Mouse (Mus musculus): ENCODE measurements around the gene Gm32802. TPM values are rescaled to one million over a fixed set of nuclear protein-coding genes. Genes with fewer than 3 reads are reported as not detected.
"Not testable (repeated sequence)": the region's sequence is repeated elsewhere in the genome, so short reads cannot be mapped to it uniquely, and the experiment has no call there.

The Gm32802 gene
- 0.15 and 0.26 TPM in 2 replicates for polyA plus RNA-seq (2014; fragmentation: Nextera tagmentation; extraction: Ambion mirVana)

- not testable (repeated sequence) for H3K4me1 ChIP-seq (replicated peaks; ENCODE audit: control insufficient read depth, insufficient read depth, low read length); H3K4me2 ChIP-seq (replicated peaks; ENCODE audit: low read depth, low read length); H3K36me3 ChIP-seq (ENCODE audit: control insufficient read depth, insufficient read depth, low read length); ATAC-seq (ENCODE audit: low FRiP score); DNase-seq (ENCODE audit: low spot score); H3K4me3 ChIP-seq (ENCODE audit: low read depth, low read length); H3K9ac ChIP-seq (ENCODE audit: low read depth, low read length); H3K27me3 ChIP-seq (ENCODE audit: control insufficient read depth, insufficient read depth, low read length); H3K27ac ChIP-seq (ENCODE audit: low read depth, low read length); H3K9me3 ChIP-seq (ENCODE audit: control insufficient read depth, low read length)
- WGBS: no CpG with 5 or more reads among the region's 13 CpGs
These were observed at the start of gene Gm32802 for GRCm38 (mm10) chr10:118258388-118258787. Gene Gm32802, plus strand, starts transcription at chr10:118258688.

GRCm38 (mm10) chr10:118215719-118216393 is 42.6 kb upstream of the Gm32802 start:
- H3K4me3 ChIP-seq (ENCODE audit: low read depth, low read length); H3K27ac ChIP-seq (ENCODE audit: low read depth, low read length); H3K36me3 ChIP-seq (ENCODE audit: control insufficient read depth, insufficient read depth, low read length); H3K9ac ChIP-seq (ENCODE audit: low read depth, low read length); DNase-seq (ENCODE audit: low spot score); H3K27me3 ChIP-seq (ENCODE audit: control insufficient read depth, insufficient read depth, low read length); H3K9me3 ChIP-seq (ENCODE audit: control insufficient read depth, low read length); ATAC-seq (ENCODE audit: low FRiP score); H3K4me1 ChIP-seq (replicated peaks; ENCODE audit: control insufficient read depth, insufficient read depth, low read length); H3K4me2 ChIP-seq (replicated peaks; ENCODE audit: low read depth, low read length): not testable (repeated sequence)
- WGBS: 83% methylated on average over 2 of the region's 4 CpGs

GRCm38 (mm10) chr10:118227629-118228028 is 30.9 kb upstream of the Gm32802 start:
- H3K36me3 ChIP-seq (ENCODE audit: control insufficient read depth, insufficient read depth, low read length); H3K27ac ChIP-seq (ENCODE audit: low read depth, low read length); H3K9me3 ChIP-seq (ENCODE audit: control insufficient read depth, low read length); H3K9ac ChIP-seq (ENCODE audit: low read depth, low read length); H3K4me3 ChIP-seq (ENCODE audit: low read depth, low read length); ATAC-seq (ENCODE audit: low FRiP score); H3K4me1 ChIP-seq (replicated peaks; ENCODE audit: control insufficient read depth, insufficient read depth, low read length); H3K27me3 ChIP-seq (ENCODE audit: control insufficient read depth, insufficient read depth, low read length); H3K4me2 ChIP-seq (replicated peaks; ENCODE audit: low read depth, low read length); DNase-seq (ENCODE audit: low spot score): not testable (repeated sequence)
- no CpG with 5 or more reads among the region's 2 CpGs for WGBS

GRCm38 (mm10) chr10:118232607-118233006 is 25.9 kb upstream of the Gm32802 start:
- not testable (repeated sequence) for H3K4me1 ChIP-seq (replicated peaks; ENCODE audit: control insufficient read depth, insufficient read depth, low read length); ATAC-seq (ENCODE audit: low FRiP score); H3K9me3 ChIP-seq (ENCODE audit: control insufficient read depth, low read length); H3K9ac ChIP-seq (ENCODE audit: low read depth, low read length); H3K36me3 ChIP-seq (ENCODE audit: control insufficient read depth, insufficient read depth, low read length); H3K4me2 ChIP-seq (replicated peaks; ENCODE audit: low read depth, low read length); H3K27ac ChIP-seq (ENCODE audit: low read depth, low read length); DNase-seq (ENCODE audit: low spot score); H3K4me3 ChIP-seq (ENCODE audit: low read depth, low read length); H3K27me3 ChIP-seq (ENCODE audit: control insufficient read depth, insufficient read depth, low read length)
- WGBS: 80% methylated on average over 1 of the region's 5 CpGs

- not testable (repeated sequence) for H3K9ac ChIP-seq (ENCODE audit: low read depth, low read length); DNase-seq (ENCODE audit: low spot score); H3K36me3 ChIP-seq (ENCODE audit: control insufficient read depth, insufficient read depth, low read length); H3K9me3 ChIP-seq (ENCODE audit: control insufficient read depth, low read length); H3K4me2 ChIP-seq (replicated peaks; ENCODE audit: low read depth, low read length); H3K27me3 ChIP-seq (ENCODE audit: control insufficient read depth, insufficient read depth, low read length); H3K4me1 ChIP-seq (replicated peaks; ENCODE audit: control insufficient read depth, insufficient read depth, low read length); ATAC-seq (ENCODE audit: low FRiP score); H3K27ac ChIP-seq (ENCODE audit: low read depth, low read length); H3K4me3 ChIP-seq (ENCODE audit: low read depth, low read length)
- no CpG with 5 or more reads among the region's 13 CpGs for WGBS
These were observed 17.8 kb upstream of the Gm32802 start, which contains the start of gene Gm32717 for GRCm38 (mm10) chr10:118240680-118241079. Gene Gm32717, minus strand, starts transcription at chr10:118240780.

- H3K9me3 ChIP-seq (ENCODE audit: control insufficient read depth, low read length); ATAC-seq (ENCODE audit: low FRiP score): not testable (repeated sequence)
- WGBS: 88% methylated on average over 11 of the region's 11 CpGs
These were observed 9.4 kb upstream of the Gm32802 start for GRCm38 (mm10) chr10:118249006-118249595.

GRCm38 (mm10) chr10:118250852-118251295 is 7.6 kb upstream of the Gm32802 start:
- DNase-seq (ENCODE audit: low spot score) (peak; percentile 84), ATAC-seq (ENCODE audit: low FRiP score) (peak; percentile 81)
- Histone ChIP-seq H3K36me3 (ENCODE audit: control insufficient read depth, insufficient read depth, low read length) (no peaks in the 10 kb centered on the region), H3K27me3 (ENCODE audit: control insufficient read depth, insufficient read depth, low read length) (no peaks in the 10 kb centered on the region), H3K27ac (ENCODE audit: low read depth, low read length) (no peak overlapping the region), H3K4me3 (ENCODE audit: low read depth, low read length) (no peak overlapping the region), H3K9me3 (ENCODE audit: control insufficient read depth, low read length) (no peaks in the 10 kb centered on the region), H3K9ac (ENCODE audit: low read depth, low read length) (no peak overlapping the region), H3K4me2 (replicated peaks; ENCODE audit: low read depth, low read length) (no peak overlapping the region), H3K4me1 (replicated peaks; ENCODE audit: control insufficient read depth, insufficient read depth, low read length) (no peaks in the 10 kb centered on the region)
- 45% methylated on average over 10 of the region's 10 CpGs for WGBS

More at GRCm38 (mm10) chr10:118249006-118249595, 9.4 kb upstream of the Gm32802 start:
- DNase-seq (ENCODE audit: low spot score); H3K27me3 ChIP-seq (ENCODE audit: control insufficient read depth, insufficient read depth, low read length); H3K27ac ChIP-seq (ENCODE audit: low read depth, low read length); H3K4me1 ChIP-seq (replicated peaks; ENCODE audit: control insufficient read depth, insufficient read depth, low read length); H3K4me3 ChIP-seq (ENCODE audit: low read depth, low read length); H3K36me3 ChIP-seq (ENCODE audit: control insufficient read depth, insufficient read depth, low read length); H3K4me2 ChIP-seq (replicated peaks; ENCODE audit: low read depth, low read length); H3K9ac ChIP-seq (ENCODE audit: low read depth, low read length): not testable (repeated sequence)

GRCm38 (mm10) chr10:118268812-118269211 is 10.3 kb downstream of the Gm32802 start:
- H3K9ac ChIP-seq (ENCODE audit: low read depth, low read length); H3K4me1 ChIP-seq (replicated peaks; ENCODE audit: control insufficient read depth, insufficient read depth, low read length); H3K4me2 ChIP-seq (replicated peaks; ENCODE audit: low read depth, low read length); H3K36me3 ChIP-seq (ENCODE audit: control insufficient read depth, insufficient read depth, low read length); ATAC-seq (ENCODE audit: low FRiP score); H3K4me3 ChIP-seq (ENCODE audit: low read depth, low read length); H3K9me3 ChIP-seq (ENCODE audit: control insufficient read depth, low read length); DNase-seq (ENCODE audit: low spot score); H3K27ac ChIP-seq (ENCODE audit: low read depth, low read length); H3K27me3 ChIP-seq (ENCODE audit: control insufficient read depth, insufficient read depth, low read length): not testable (repeated sequence)
- WGBS: no CpG with 5 or more reads among the region's 8 CpGs

- not testable (repeated sequence) for H3K27ac ChIP-seq (ENCODE audit: low read depth, low read length); H3K27me3 ChIP-seq (ENCODE audit: control insufficient read depth, insufficient read depth, low read length); H3K4me3 ChIP-seq (ENCODE audit: low read depth, low read length); H3K9ac ChIP-seq (ENCODE audit: low read depth, low read length); H3K4me1 ChIP-seq (replicated peaks; ENCODE audit: control insufficient read depth, insufficient read depth, low read length); H3K9me3 ChIP-seq (ENCODE audit: control insufficient read depth, low read length); DNase-seq (ENCODE audit: low spot score); H3K4me2 ChIP-seq (replicated peaks; ENCODE audit: low read depth, low read length); H3K36me3 ChIP-seq (ENCODE audit: control insufficient read depth, insufficient read depth, low read length); ATAC-seq (ENCODE audit: low FRiP score)
- 100% methylated on average over 1 of the region's 2 CpGs for WGBS
These were observed 12.9 kb downstream of the Gm32802 start for GRCm38 (mm10) chr10:118271416-118271815.
